Mouse (Mus musculus) cerebellum, adult 2 months (tissue): ENCODE measurements around the gene Ephb2.

Experiments used
- CTCF ChIP-seq: fragments of 200-500 bp; IDR thresholded peaks from 2 replicates; pipeline ENCODE4 v1.5.1; 2011; ENCODE audit warnings: low read depth, mild to moderate bottlenecking, control low read depth, low read length, moderate library complexity, borderline replicate concordance; ENCODE audit not compliant: insufficient read depth
- POLR2A ChIP-seq: fragments of 200-500 bp; IDR thresholded peaks from 2 replicates; pipeline ENCODE4 v1.6.1; 2011; ENCODE audit warnings: low read length, control low read depth, borderline replicate concordance; ENCODE audit not compliant: insufficient read depth

GRCm38 (mm10) chr4:136862411-136862810 is 26.6 kb upstream of the Ephb2 start:
- TF ChIP-seq CTCF (no peak), POLR2A (no peak)
